Mouse (Mus musculus) cortical plate, adult 2 months (tissue): ENCODE measurements at regions not wholly inside any gene's neighbourhood (a gene's known extent, or its start where the extent isn't known, plus 50 kb on each side); places are given as distances from the start of the nearest gene placed in this dataset.

Experiments
- H3K27ac ChIP-seq: fragments of 200-500 bp; 2 replicates; pipeline ENCODE4 v1.5.1; 2012; ENCODE audit warnings: low read length, control low read depth, inconsistent platforms; ENCODE audit not compliant: insufficient read depth
- H3K4me1 ChIP-seq: fragments of 200-500 bp; 2 replicates; pipeline ENCODE4 v1.6.1; 2011; ENCODE audit warnings: low read length; ENCODE audit not compliant: control insufficient read depth, insufficient read depth
- H3K4me3 ChIP-seq: fragments of 200-500 bp; 2 replicates; pipeline ENCODE4 v1.5.1; 2011; ENCODE audit warnings: mild to moderate bottlenecking, low read length, control low read depth; ENCODE audit not compliant: insufficient read depth
- CTCF ChIP-seq: fragments of 200-500 bp; IDR thresholded peaks from 2 replicates; pipeline ENCODE4 v1.5.1; 2011; ENCODE audit warnings: mild to moderate bottlenecking, control low read depth, low read length; ENCODE audit not compliant: insufficient read depth; ENCODE audit errors: extremely low read depth
- POLR2A ChIP-seq: fragments of 200-500 bp; IDR thresholded peaks from 2 replicates; pipeline ENCODE4 v1.6.1; 2011; ENCODE audit warnings: mild to moderate bottlenecking, low read length, control low read depth; ENCODE audit not compliant: insufficient read depth; ENCODE audit errors: extremely low read depth

- no peak overlapping the region for H3K4me3 ChIP-seq
- TF ChIP-seq CTCF (no peak), POLR2A (no peak)
- peaks cover 3% of the 10 kb centered on the region; the same call in 1 of the 2 replicates for H3K4me1 ChIP-seq
- H3K27ac ChIP-seq = no peak overlapping the region
These were observed 186.8 kb upstream of the Zfp64 start for GRCm38 (mm10) chr2:169142224-169142623.

GRCm38 (mm10) chr2:169133855-169134254 is 178.5 kb upstream of the Zfp64 start:
- Histone ChIP-seq H3K4me3 (no peak overlapping the region), H3K27ac (no peak overlapping the region), H3K4me1 (peaks cover 2% of the 10 kb centered on the region; the same call in 1 of the 2 replicates)
- TF ChIP-seq CTCF = no peak
- TF ChIP-seq POLR2A = no peak

GRCm38 (mm10) chr2:169125476-169125875 is 170.1 kb upstream of the Zfp64 start:
- no peaks in the 10 kb centered on the region for H3K4me1 ChIP-seq
- no peak overlapping the region for H3K27ac ChIP-seq
- no peak overlapping the region for H3K4me3 ChIP-seq
- TF ChIP-seq CTCF = no peak
- TF ChIP-seq POLR2A = no peak

GRCm38 (mm10) chr2:169122887-169123286 is 167.5 kb upstream of the Zfp64 start:
- Histone ChIP-seq H3K4me1 (no peaks in the 10 kb centered on the region), H3K4me3 (no peak overlapping the region), H3K27ac (no peak overlapping the region)
- TF ChIP-seq POLR2A = no peak
- no peak for TF ChIP-seq CTCF

- no peak for TF ChIP-seq CTCF
- no peak for TF ChIP-seq POLR2A
- no peaks in the 10 kb centered on the region for H3K4me1 ChIP-seq
- no peak overlapping the region for H3K4me3 ChIP-seq
- H3K27ac ChIP-seq = no peak overlapping the region
These were observed 161.5 kb upstream of the Zfp64 start for GRCm38 (mm10) chr2:169116841-169117240.

- Histone ChIP-seq H3K4me1 (no peaks in the 10 kb centered on the region), H3K4me3 (no peak overlapping the region), H3K27ac (no peak overlapping the region)
- TF ChIP-seq POLR2A = no peak
- TF ChIP-seq CTCF = no peak
These were observed 153.7 kb upstream of the Zfp64 start for GRCm38 (mm10) chr2:169109044-169109443.

- Histone ChIP-seq H3K27ac (no peak overlapping the region), H3K4me3 (no peak overlapping the region), H3K4me1 (no peaks in the 10 kb centered on the region)
- peak; percentile 74 for TF ChIP-seq CTCF
- no peak for TF ChIP-seq POLR2A
These were observed 152.7 kb upstream of the Zfp64 start for GRCm38 (mm10) chr2:169108037-169108436.

GRCm38 (mm10) chr2:169101506-169102261 is 146.3 kb upstream of the Zfp64 start:
- TF ChIP-seq CTCF (no peak), POLR2A (no peak)
- Histone ChIP-seq H3K4me1 (no peaks in the 10 kb centered on the region), H3K4me3 (no peak overlapping the region), H3K27ac (no peak overlapping the region)

- TF ChIP-seq CTCF (no peak), POLR2A (no peak)
- Histone ChIP-seq H3K4me3 (no peak overlapping the region), H3K27ac (no peak overlapping the region), H3K4me1 (no peaks in the 10 kb centered on the region)
These were observed 145.1 kb upstream of the Zfp64 start for GRCm38 (mm10) chr2:169100516-169100915.

GRCm38 (mm10) chr2:169099678-169100077 is 144.3 kb upstream of the Zfp64 start:
- no peak overlapping the region for H3K27ac ChIP-seq
- H3K4me3 ChIP-seq = no peak overlapping the region
- no peak for TF ChIP-seq POLR2A
- no peak for TF ChIP-seq CTCF
- H3K4me1 ChIP-seq = no peaks in the 10 kb centered on the region
